Mouse (Mus musculus) thymus, postnatal 36 days (tissue): Measurements from ENCODE around the gene Ribc2.
A peak's percentile ranks its signal among the peaks of the same experiment; 100 is the strongest.

ENCODE experiments used
- DNase-seq, 2 experiments: peaks; one replicate each; pipeline ENCODE4 v3.0.0; 2022; ENCODE audit warnings: mixed read lengths in 2 of 2

Gene Ribc2

GRCm38 (mm10) chr15:85131275-85132192 is at the start of gene Ribc2, which contains the start of gene Smc1b:
Ribc2 (plus strand) TSS chr15:85132078.
Smc1b (minus strand) TSS chr15:85131964.
- no peak for DNase-seq

- DNase-seq: no peak
Observed at GRCm38 (mm10) chr15:85085641-85086040, 46.2 kb upstream of the Ribc2 start.

- DNase-seq: no peak
Observed at GRCm38 (mm10) chr15:85132193-85132520, 279 bp downstream of the Ribc2 start.

- no peak for DNase-seq
Observed at GRCm38 (mm10) chr15:85135143-85135542, 3.3 kb downstream of the Ribc2 start.

- DNase-seq: no peak
Observed at GRCm38 (mm10) chr15:85141290-85141689, 9.4 kb downstream of the Ribc2 start.

GRCm38 (mm10) chr15:85142441-85142840 is 10.6 kb downstream of the Ribc2 start:
- no peak for DNase-seq

GRCm38 (mm10) chr15:85143161-85143560 is 11.3 kb downstream of the Ribc2 start:
- DNase-seq: no peak

GRCm38 (mm10) chr15:85143747-85144146 is 11.9 kb downstream of the Ribc2 start:
- no peak for DNase-seq

GRCm38 (mm10) chr15:85144249-85144648 is 12.4 kb downstream of the Ribc2 start:
- no peak for DNase-seq

- DNase-seq: peak; percentile 53 to 61
Observed at GRCm38 (mm10) chr15:85151433-85151918, 19.6 kb downstream of the Ribc2 start.

- no peak for DNase-seq
Observed at GRCm38 (mm10) chr15:85152577-85152976, 20.7 kb downstream of the Ribc2 start.

GRCm38 (mm10) chr15:85154091-85154490 is 22.2 kb downstream of the Ribc2 start:
- DNase-seq: no peak

GRCm38 (mm10) chr15:85156198-85156597 is 24.3 kb downstream of the Ribc2 start:
- DNase-seq: no peak

- no peak for DNase-seq
Observed at GRCm38 (mm10) chr15:85161416-85161815, 29.5 kb downstream of the Ribc2 start.

GRCm38 (mm10) chr15:85162693-85163663 is 31.1 kb downstream of the Ribc2 start:
- no peak for DNase-seq

GRCm38 (mm10) chr15:85166433-85166933 is 34.6 kb downstream of the Ribc2 start:
- no peak for DNase-seq

- no peak for DNase-seq
Observed at GRCm38 (mm10) chr15:85167086-85167679, 35.3 kb downstream of the Ribc2 start.

GRCm38 (mm10) chr15:85172054-85172453 is 40.2 kb downstream of the Ribc2 start:
- no peak for DNase-seq

GRCm38 (mm10) chr15:85173425-85173824 is 41.5 kb downstream of the Ribc2 start:
- DNase-seq: no peak

GRCm38 (mm10) chr15:85174060-85174459 is 42.2 kb downstream of the Ribc2 start:
- DNase-seq: no peak

- DNase-seq: no peak
Observed at GRCm38 (mm10) chr15:85177576-85177975, 45.7 kb downstream of the Ribc2 start.

- no peak for DNase-seq
Observed at GRCm38 (mm10) chr15:85178172-85178571, 46.3 kb downstream of the Ribc2 start.
